In genomic region chr13:48665656-48666597, GRCm38 (mm10) we compare ENCODE assay signal across 12 mouse cellular contexts. TPM values are rescaled to one million over a fixed set of nuclear protein-coding genes. Genes with fewer than 3 reads are reported as not detected.
DNase-seq lines count a peak whose midpoint lies in the region; ATAC-seq and TF ChIP-seq lines count a peak whose summit lies in the region.
"Had no signal": no experiment of that assay in that cellular context is flagged by ENCODE, and none has a peak within 500 bp of the region (broad histone marks: within the 10 kb centered on the region; RNA-seq: fewer than 3 reads in every experiment).

No protein-coding gene starts in this region.

- H3K36me3 ChIP-seq in lung, embryonic 16.5 days (ENCODE audit: control insufficient read depth, insufficient read depth, low read length), result no peaks in the 10 kb centered on the region
- H3K36me3 ChIP-seq in embryonic facial prominence, embryonic 14.5 days (ENCODE audit: control insufficient read depth, insufficient read depth, low read length), result no peaks in the 10 kb centered on the region

- no peak overlapping the region for H3K4me2 ChIP-seq in lung, embryonic 16.5 days (ENCODE audit: low read depth, low read length)
- H3K4me2 ChIP-seq in embryonic facial prominence, embryonic 14.5 days (ENCODE audit: low read depth, low read length), result peak overlapping the region; percentile 73

- H3K27ac ChIP-seq in lung, embryonic 16.5 days (ENCODE audit: low read length), result no peak overlapping the region
- H3K27ac ChIP-seq in embryonic facial prominence, embryonic 14.5 days (replicated peaks; ENCODE audit: low read depth, low read length), result no peak overlapping the region
- H3K27ac ChIP-seq: layer of hippocampus, adult 2 months had no signal

- no peak for TF ChIP-seq CTCF in lung, adult 2 months (IDR thresholded peaks at IDR 0.05; ENCODE audit: insufficient read depth, low read length)

- peak overlapping the region; percentile 13; the same call in 1 of the 2 replicates for H3K4me3 ChIP-seq in lung, embryonic 16.5 days (ENCODE audit: low read length)
- no peak overlapping the region for H3K4me3 ChIP-seq in lung, adult 2 months (replicated peaks; ENCODE audit: extremely low read depth, low read depth, low read length)
- peak overlapping the region; percentile 62 for H3K4me3 ChIP-seq in embryonic facial prominence, embryonic 14.5 days (ENCODE audit: low read depth, low read length)
- H3K4me3 ChIP-seq: layer of hippocampus, adult 2 months; megakaryocyte, embryonic 14.5 days had no signal

- peaks cover 12% of the 10 kb centered on the region for H3K4me1 ChIP-seq in lung, embryonic 16.5 days (replicated peaks; ENCODE audit: control insufficient read depth, insufficient read depth, low read length)
- H3K4me1 ChIP-seq in lung, adult 2 months (ENCODE audit: control insufficient read depth, insufficient read depth, low read length), result peaks cover 5% of the 10 kb centered on the region
- H3K4me1 ChIP-seq in embryonic facial prominence, embryonic 14.5 days (ENCODE audit: control insufficient read depth, insufficient read depth, low read length), result peaks cover 5% of the 10 kb centered on the region; the same call in 1 of the 2 replicates

- 2% methylated on average over 58 of the region's 58 CpGs for WGBS in lung, embryonic 16.5 days
- 5% methylated on average over 58 of the region's 58 CpGs for WGBS in lung, adult 2 months
- 6% methylated on average over 58 of the region's 58 CpGs for WGBS in embryonic facial prominence, embryonic 14.5 days

- H3K9me3 ChIP-seq in lung, embryonic 16.5 days (ENCODE audit: control insufficient read depth, low read length), result no peaks in the 10 kb centered on the region
- no peaks in the 10 kb centered on the region for H3K9me3 ChIP-seq in embryonic facial prominence, embryonic 14.5 days (ENCODE audit: control insufficient read depth, low read length)

- H3K27me3 ChIP-seq in lung, embryonic 16.5 days (ENCODE audit: control insufficient read depth, insufficient read depth, low read depth, low read length), result peaks cover 93% of the 10 kb centered on the region
- H3K27me3 ChIP-seq in embryonic facial prominence, embryonic 14.5 days (replicated peaks; ENCODE audit: control insufficient read depth, insufficient read depth, low read length), result peaks cover 95% of the 10 kb centered on the region

- intact Hi-C loops in heart, postnatal 25 days (cut with DNase I), result no loop called here

- DNase-seq in heart, adult 11 months, result peak; percentile 89
- DNase-seq in heart, postnatal 25 days (ENCODE audit: low spot score), result no peak
- no peak for DNase-seq in lung, adult 2 months
- DNase-seq in embryonic facial prominence, embryonic 14.5 days (ENCODE audit: low spot score), result no peak
- DNase-seq in retina, postnatal 1 day, result peak; percentile 31
- no peak for DNase-seq in layer of hippocampus, adult 18-20 months (ENCODE audit: low spot score in 2 of 2)
- no peak for DNase-seq in frontal cortex, postnatal 10 days (ENCODE audit: low spot score in 2 of 2)

- ATAC-seq in lung, embryonic 16.5 days (ENCODE audit: low read depth), result no peak
- no peak for ATAC-seq in embryonic facial prominence, embryonic 14.5 days (ENCODE audit: low read depth)

- no peak for TF ChIP-seq POLR2A in lung, adult 2 months (IDR thresholded peaks at IDR 0.05; ENCODE audit: borderline replicate concordance, extremely low read depth, low read depth, low read length)

- no peak overlapping the region for H3K9ac ChIP-seq in lung, embryonic 16.5 days (ENCODE audit: low read length)
- H3K9ac ChIP-seq in embryonic facial prominence, embryonic 14.5 days (ENCODE audit: low read depth, low read length), result peak overlapping the region; percentile 74

RNA-seq across cellular contexts. Expression of gene Barx1, which starts 3.1 kb away (rescaled TPM):
- total RNA-seq in heart, postnatal 25 days (2021), result not detected
- 0.15 and 0.43 TPM in 2 replicates for polyA plus RNA-seq in lung, embryonic 16.5 days (2015; fragmentation: Nextera tagmentation; extraction: Ambion mirVana)
- 0.12 and 0.21 TPM in 2 replicates for polyA plus RNA-seq in lung, adult 2 months (2012; rRNA removed)
- 30.9 and 34.4 TPM in 2 replicates for polyA plus RNA-seq in embryonic facial prominence, embryonic 14.5 days (2014; fragmentation: Nextera tagmentation; extraction: Ambion mirVana)
- total RNA-seq in layer of hippocampus, adult 18-20 months (2021), result not detected
- total RNA-seq: layer of hippocampus, adult 2 months; liver, adult 2 months had no signal
- polyA plus RNA-seq: heart, postnatal 0 days; liver, adult 2 months had no signal

RNA-seq across cellular contexts. Expression of gene Ptpdc1, which starts 40.5 kb away (rescaled TPM):
- 1 to 10 TPM; 4.6 to 6.0 TPM for total RNA-seq in heart, postnatal 25 days (2021)
- 9.2 and 10.1 TPM in 2 replicates for polyA plus RNA-seq in lung, embryonic 16.5 days (2015; fragmentation: Nextera tagmentation; extraction: Ambion mirVana)
- polyA plus RNA-seq in lung, adult 2 months (2012; rRNA removed), result 2.4 and 3.8 TPM in 2 replicates
- 15.6 and 19.4 TPM in 2 replicates for polyA plus RNA-seq in embryonic facial prominence, embryonic 14.5 days (2014; fragmentation: Nextera tagmentation; extraction: Ambion mirVana)
- 10 to 100 TPM; 45.5 to 48.1 TPM for total RNA-seq in layer of hippocampus, adult 18-20 months (2021)

Comparison
In these comparisons a context has a peak if more than half of its experiments do, and no peak if none do; other contexts are left out.
1. DNase-seq: peak in heart, adult 11 months (single experiment) and retina, postnatal 1 day (single experiment); none in heart, postnatal 25 days (single experiment), lung, adult 2 months (single experiment), embryonic facial prominence, embryonic 14.5 days (single experiment), layer of hippocampus, adult 18-20 months (0 of 2) and frontal cortex, postnatal 10 days (0 of 2).
2. RNA of gene Barx1, which starts 3.1 kb away (polyA plus RNA-seq): 30.9 to 34.4 TPM in embryonic facial prominence, embryonic 14.5 days; 0.15 to 0.43 TPM in lung, embryonic 16.5 days and 0.12 to 0.21 TPM in lung, adult 2 months; every median in the first group is over 10 times any median in the second.